In the genomic region with DNA sequence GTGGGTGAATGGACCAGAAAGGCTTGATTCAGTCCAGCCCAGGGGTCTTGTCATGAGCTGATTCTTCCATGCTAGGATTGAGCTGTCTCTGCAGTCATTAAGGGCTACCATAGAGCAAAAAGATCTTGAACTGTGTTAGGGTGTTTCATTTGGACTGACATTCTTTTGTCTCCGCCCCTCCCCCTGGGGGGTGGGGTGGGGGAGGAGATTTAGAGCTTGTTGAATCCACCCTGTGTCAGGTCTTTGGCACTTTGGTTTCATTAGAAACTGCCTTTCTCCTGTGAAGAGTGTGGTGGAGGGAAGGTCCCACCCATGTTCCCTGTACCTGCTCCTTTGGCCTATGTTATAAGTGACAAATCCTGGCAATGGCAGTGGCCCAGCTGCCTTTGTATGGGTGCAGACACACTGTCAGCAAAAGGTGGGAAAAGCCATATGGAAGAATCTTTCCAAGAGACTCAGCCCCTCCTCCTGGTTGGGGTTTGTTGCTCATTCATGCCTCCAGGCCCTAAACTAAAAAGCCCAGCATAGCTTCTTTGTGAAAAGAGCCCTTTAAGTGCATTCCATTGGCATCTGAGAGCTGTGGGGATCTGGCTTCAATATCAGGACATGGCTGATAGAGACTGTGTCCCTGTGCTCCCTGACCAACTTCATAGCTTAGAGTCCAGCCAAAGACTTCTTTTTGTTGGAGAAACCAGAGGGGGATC, we compare ENCODE assay signal across 15 mouse cellular contexts.
DNase-seq lines count a peak whose midpoint lies in the region; ATAC-seq and TF ChIP-seq lines count a peak whose summit lies in the region.
"Had no signal": no experiment of that assay in that cellular context is flagged by ENCODE, and none has a peak within 500 bp of the region (broad histone marks: within the 10 kb centered on the region; RNA-seq: fewer than 3 reads in every experiment).

No protein-coding gene starts in this region.

- H3K4me3 ChIP-seq in forebrain, embryonic 12.5 days (replicated peaks), result no peak overlapping the region
- no peak overlapping the region for H3K4me3 ChIP-seq in forebrain, embryonic 16.5 days (replicated peaks; ENCODE audit: low read length)
- H3K4me3 ChIP-seq in midbrain, embryonic 10.5 days, result no peak overlapping the region
- no peak overlapping the region for H3K4me3 ChIP-seq in midbrain, embryonic 16.5 days (ENCODE audit: low read depth, low read length)
- no peak overlapping the region for H3K4me3 ChIP-seq in myocyte
- H3K4me3 ChIP-seq: heart, embryonic 12.5 days had no signal

- TF ChIP-seq POLR2A in myocyte (IDR thresholded peaks at IDR 0.05; ENCODE audit: insufficient read length, low read depth), result no peak

- no peak overlapping the region for H3K9ac ChIP-seq in forebrain, embryonic 12.5 days
- no peak overlapping the region for H3K9ac ChIP-seq in forebrain, embryonic 16.5 days (replicated peaks; ENCODE audit: low read depth, low read length)
- no peak overlapping the region for H3K9ac ChIP-seq in midbrain, embryonic 16.5 days (ENCODE audit: low read depth, low read length)
- H3K9ac ChIP-seq: heart, embryonic 12.5 days had no signal

- H3K27ac ChIP-seq in forebrain, embryonic 12.5 days, result peak overlapping the region; percentile 37
- H3K27ac ChIP-seq in forebrain, embryonic 16.5 days (ENCODE audit: low read length), result no peak overlapping the region
- peak overlapping the region; percentile 68 for H3K27ac ChIP-seq in midbrain, embryonic 10.5 days (replicated peaks)
- no peak overlapping the region for H3K27ac ChIP-seq in midbrain, embryonic 16.5 days (ENCODE audit: low read length)

- H3K4me1 ChIP-seq in forebrain, embryonic 12.5 days, result peaks cover 42% of the 10 kb centered on the region
- peaks cover 24% of the 10 kb centered on the region for H3K4me1 ChIP-seq in forebrain, embryonic 16.5 days (replicated peaks; ENCODE audit: control insufficient read depth, insufficient read depth, low read length)
- peaks cover 64% of the 10 kb centered on the region for H3K4me1 ChIP-seq in midbrain, embryonic 10.5 days
- H3K4me1 ChIP-seq in midbrain, embryonic 16.5 days (ENCODE audit: control insufficient read depth, insufficient read depth, low read length), result peaks cover 19% of the 10 kb centered on the region

- H3K4me2 ChIP-seq in forebrain, embryonic 12.5 days, result no peak overlapping the region
- H3K4me2 ChIP-seq in forebrain, embryonic 16.5 days (ENCODE audit: low read length), result no peak overlapping the region
- no peak overlapping the region for H3K4me2 ChIP-seq in midbrain, embryonic 16.5 days (ENCODE audit: low read length)
- peak overlapping the region; percentile 26 for H3K4me2 ChIP-seq in myocyte (ENCODE audit: low read depth)
- H3K4me2 ChIP-seq: heart, embryonic 12.5 days had no signal

- no peak for ATAC-seq in forebrain, embryonic 12.5 days (ENCODE audit: low FRiP score)
- no peak; the same call in 1 of the 2 replicates for ATAC-seq in forebrain, embryonic 16.5 days
- no peak for ATAC-seq in midbrain, embryonic 16.5 days
- ATAC-seq: activated CD4-positive, CD25-positive, alpha-beta regulatory T cell, adult 4 months had no signal

- no peaks in the 10 kb centered on the region for H3K36me3 ChIP-seq in forebrain, embryonic 12.5 days (replicated peaks)
- no peaks in the 10 kb centered on the region for H3K36me3 ChIP-seq in forebrain, embryonic 16.5 days (ENCODE audit: control insufficient read depth, insufficient read depth)
- no peaks in the 10 kb centered on the region for H3K36me3 ChIP-seq in midbrain, embryonic 10.5 days
- no peaks in the 10 kb centered on the region for H3K36me3 ChIP-seq in midbrain, embryonic 16.5 days (ENCODE audit: control insufficient read depth, insufficient read depth, low read length)
- no peaks in the 10 kb centered on the region for H3K36me3 ChIP-seq in myocyte (ENCODE audit: control insufficient read depth, insufficient read depth)
- H3K36me3 ChIP-seq: G1E; heart, embryonic 12.5 days had no signal

- no peaks in the 10 kb centered on the region for H3K27me3 ChIP-seq in forebrain, embryonic 12.5 days
- no peaks in the 10 kb centered on the region for H3K27me3 ChIP-seq in forebrain, embryonic 16.5 days (replicated peaks; ENCODE audit: control insufficient read depth, insufficient read depth, low read length)
- H3K27me3 ChIP-seq in midbrain, embryonic 10.5 days (ENCODE audit: low read depth, poor library complexity, severe bottlenecking), result no peaks in the 10 kb centered on the region
- H3K27me3 ChIP-seq in midbrain, embryonic 16.5 days (ENCODE audit: control insufficient read depth, insufficient read depth, low read depth, low read length), result no peaks in the 10 kb centered on the region
- H3K27me3 ChIP-seq in myocyte (ENCODE audit: control insufficient read depth, insufficient read depth, insufficient read length), result no peaks in the 10 kb centered on the region

- no peaks in the 10 kb centered on the region for H3K9me3 ChIP-seq in forebrain, embryonic 12.5 days
- no peaks in the 10 kb centered on the region for H3K9me3 ChIP-seq in forebrain, embryonic 16.5 days (ENCODE audit: control insufficient read depth, low read length)
- H3K9me3 ChIP-seq in midbrain, embryonic 10.5 days (replicated peaks), result no peaks in the 10 kb centered on the region
- no peaks in the 10 kb centered on the region for H3K9me3 ChIP-seq in midbrain, embryonic 16.5 days (replicated peaks; ENCODE audit: control insufficient read depth, low read length, poor library complexity, severe bottlenecking)
- H3K9me3 ChIP-seq: G1E; heart, embryonic 12.5 days had no signal

- no peak overlapping the region for H3ac ChIP-seq in myocyte (ENCODE audit: control insufficient read depth, insufficient read length)

- DNase-seq in midbrain, embryonic 10.5 days (ENCODE audit: low spot score), result no peak
- peak; percentile 80 for DNase-seq in R1 (ENCODE audit: low read depth, low spot score)
- DNase-seq in thymus, adult 18-20 months, result no peak
- DNase-seq: cerebellum, adult 11 months; cerebellum, postnatal 36 days; gastrocnemius, postnatal 36 days; heart, postnatal 36 days; thymus, postnatal 25 days had no signal

- H3K79me2 ChIP-seq in myocyte (ENCODE audit: control insufficient read depth, insufficient read depth), result peaks cover 91% of the 10 kb centered on the region

- WGBS in forebrain, embryonic 12.5 days, result 17% methylated on average over 1 of the region's 1 CpGs
- 31% methylated on average over 1 of the region's 1 CpGs for WGBS in forebrain, embryonic 16.5 days
- WGBS in midbrain, embryonic 10.5 days, result 53% methylated on average over 1 of the region's 1 CpGs
- WGBS in midbrain, embryonic 16.5 days, result 44% methylated on average over 1 of the region's 1 CpGs

TF ChIP-seq in myocyte, 11 proteins besides CTCF, POLR2A, EP300 and RAD21:
- no peak for TF ChIP-seq TCF12 (IDR thresholded peaks at IDR 0.05; ENCODE audit: insufficient read depth, poor library complexity, severe bottlenecking)
- no peak for TF ChIP-seq CEBPB (IDR thresholded peaks at IDR 0.05; ENCODE audit: insufficient read depth, poor library complexity, severe bottlenecking)
- TF ChIP-seq POLR2AphosphoS2 (IDR thresholded peaks at IDR 0.05; ENCODE audit: insufficient read length, low read depth), result no peak
- no peak for TF ChIP-seq MYOG (IDR thresholded peaks at IDR 0.05; ENCODE audit: control insufficient read depth in 1 of 3, insufficient read depth in 1 of 3, insufficient read length in 2 of 3, low read depth in 2 of 3)
- TF ChIP-seq REST (IDR thresholded peaks at IDR 0.05; ENCODE audit: insufficient read depth, insufficient read length), result no peak
- no peak for TF ChIP-seq USF1 (IDR thresholded peaks at IDR 0.05; ENCODE audit: low read depth)
- no peak for TF ChIP-seq TCF3 (IDR thresholded peaks at IDR 0.05; ENCODE audit: insufficient read length, low read depth)
- no peak for TF ChIP-seq E2F4 (IDR thresholded peaks at IDR 0.05; ENCODE audit: insufficient read depth)
- TF ChIP-seq MYOD1 (IDR thresholded peaks at IDR 0.05; ENCODE audit: control insufficient read depth in 1 of 3, insufficient read length in 2 of 3, low read depth in 2 of 3), result no peak
- TF ChIP-seq MAX (IDR thresholded peaks at IDR 0.05; ENCODE audit: low read depth), result no peak
- no peak for TF ChIP-seq SRF (IDR thresholded peaks at IDR 0.05; ENCODE audit: control insufficient read depth, insufficient read length, low read depth)

Comparison
In these comparisons a context has a peak if more than half of its experiments do, and no peak if none do; other contexts are left out.
1. H3K27ac ChIP-seq: peak in forebrain, embryonic 12.5 days (single experiment) and midbrain, embryonic 10.5 days (single experiment); none in forebrain, embryonic 16.5 days (single experiment) and midbrain, embryonic 16.5 days (single experiment).